Comparison of ENCODE assay signal across 1 mouse cellular context in the genomic region with DNA sequence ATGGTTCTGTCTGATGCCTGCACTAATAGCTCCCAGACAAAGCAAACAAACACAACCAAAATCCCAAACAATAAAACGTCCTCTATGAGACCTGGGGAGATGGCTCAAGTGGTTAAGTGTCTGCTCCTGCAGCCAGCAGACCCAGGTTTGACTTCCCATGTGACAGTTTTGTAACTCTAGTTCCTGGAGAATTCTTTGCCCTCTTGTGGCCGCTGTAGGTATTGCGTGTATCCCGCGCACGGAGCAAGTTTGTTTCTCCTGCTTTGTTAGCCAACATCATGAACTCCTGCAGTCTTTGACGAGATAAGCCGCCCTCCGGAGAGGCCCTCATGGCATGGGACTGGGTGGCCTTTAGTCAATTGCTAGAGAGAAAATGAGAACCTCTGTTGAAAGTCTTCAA.
A peak's percentile ranks its signal among the peaks of the same experiment; 100 is the strongest.
TF ChIP-seq lines count a peak whose summit lies in the region.

No protein-coding gene starts in this region.

TF ChIP-seq in MEL, 35 proteins besides CTCF, POLR2A, EP300 and RAD21 (continued from another document):
- TF ChIP-seq ZC3H11A (IDR thresholded peaks at IDR 0.05; ENCODE audit: low read depth, low read length) (0 out of 2 replicates have a peak, but pooled peaks have one; percentile 18), E2F4 (IDR thresholded peaks at IDR 0.05; ENCODE audit: borderline replicate concordance, low read depth, low read length) (no peak), USF2 (IDR thresholded peaks at IDR 0.05; ENCODE audit: borderline replicate concordance in 1 of 2, insufficient read depth in 1 of 2, low read depth in 1 of 2, low read length in 2 of 2) (no peak), CHD1 (IDR thresholded peaks at IDR 0.05; ENCODE audit: low read depth, low read length) (no peak), GATA1 (IDR thresholded peaks at IDR 0.05; ENCODE audit: low read depth, low read length) (no peak), SMC3 (IDR thresholded peaks at IDR 0.05; ENCODE audit: low read depth, low read length) (peak; percentile 90), KAT2A (conservative IDR thresholded peaks at IDR 0.05; ENCODE audit: low read depth, low read length) (no peak), POLR2AphosphoS5 (IDR thresholded peaks at IDR 0.05; ENCODE audit: borderline replicate concordance, low read depth, low read length) (no peak), ZNF384 (IDR thresholded peaks at IDR 0.05; ENCODE audit: low read depth, low read length) (no peak), USF1 (IDR thresholded peaks at IDR 0.05; ENCODE audit: low read depth, low read length) (peak; percentile 55; the same call in 1 of the 2 replicates), ZMIZ1 (IDR thresholded peaks at IDR 0.05; ENCODE audit: low read depth, low read length) (no peak), NELFE (IDR thresholded peaks at IDR 0.05; ENCODE audit: low read depth, low read length) (no peak), ZKSCAN1 (IDR thresholded peaks at IDR 0.05; ENCODE audit: low read depth, low read length) (no peak), UBTF (IDR thresholded peaks at IDR 0.05; ENCODE audit: borderline replicate concordance, insufficient read depth, low read depth, low read length) (no peak), MXI1 (IDR thresholded peaks at IDR 0.05; ENCODE audit: low read depth, low read length) (no peak), TCF12 (IDR thresholded peaks at IDR 0.05; ENCODE audit: low read depth, low read length) (no peak), ETS1 (IDR thresholded peaks at IDR 0.05; ENCODE audit: low read depth, low read length) (no peak), TBP (IDR thresholded peaks at IDR 0.05; ENCODE audit: low read depth, low read length) (no peak), JUND (IDR thresholded peaks at IDR 0.05; ENCODE audit: low read depth, low read length) (no peak), GABPA (IDR thresholded peaks at IDR 0.05; ENCODE audit: low read depth, low read length) (no peak), RCOR1 (IDR thresholded peaks at IDR 0.05; ENCODE audit: low read depth, low read length) (no peak), POLR2AphosphoS2 (IDR thresholded peaks at IDR 0.05; ENCODE audit: low read length) (no peak), CHD2 (IDR thresholded peaks at IDR 0.05; ENCODE audit: low read length) (no peak)
